Mouse (Mus musculus) midbrain, embryonic 13.5 days (tissue): Measurements from ENCODE around the gene Ctsh. TPM values are rescaled to one million over a fixed set of nuclear protein-coding genes. Genes with fewer than 3 reads are reported as not detected.
A peak's percentile ranks its signal among the peaks of the same experiment; 100 is the strongest.
"Not testable (repeated sequence)": the region's sequence is repeated elsewhere in the genome, so short reads cannot be mapped to it uniquely, and the experiment has no call there.

Experiments
- ATAC-seq: fragments of 200-750 bp; cut with Nextera tagmentation; 2 replicates; pipeline ENCODE4 v1.8.0; 2017; ENCODE audit warnings: mild to moderate bottlenecking, moderate TSS enrichment, moderate library complexity
- H3K27ac ChIP-seq: fragments of 300-500 bp; sonication (generic); 2 replicates; pipeline ENCODE4 v1.5.1; 2015; ENCODE audit warnings: inconsistent platforms, mild to moderate bottlenecking, moderate library complexity
- H3K27me3 ChIP-seq: fragments of 300-500 bp; sonication (generic); 2 replicates; pipeline ENCODE4 v1.6.1; 2015; ENCODE audit warnings: mild to moderate bottlenecking, inconsistent platforms
- H3K36me3 ChIP-seq: fragments of 300-500 bp; sonication (generic); 2 replicates; pipeline ENCODE4 v1.6.1; 2015; ENCODE audit warnings: mild to moderate bottlenecking, inconsistent platforms
- H3K4me1 ChIP-seq: fragments of 300-500 bp; sonication (generic); replicated peaks from 2 replicates; pipeline ENCODE4 v1.6.1; 2015; ENCODE audit warnings: inconsistent platforms
- H3K4me2 ChIP-seq: fragments of 300-500 bp; sonication (generic); replicated peaks from 2 replicates; pipeline ENCODE4 v1.6.1; 2015; ENCODE audit warnings: moderate library complexity, mild to moderate bottlenecking, inconsistent platforms
- H3K4me3 ChIP-seq: fragments of 300-500 bp; sonication (generic); replicated peaks from 2 replicates; pipeline ENCODE4 v1.5.1; 2015; ENCODE audit warnings: mild to moderate bottlenecking, inconsistent platforms
- H3K9ac ChIP-seq: fragments of 300-500 bp; sonication (generic); replicated peaks from 2 replicates; pipeline ENCODE4 v1.6.1; 2015; ENCODE audit warnings: mild to moderate bottlenecking, inconsistent platforms
- H3K9me3 ChIP-seq: fragments of 300-500 bp; sonication (generic); 2 replicates; pipeline ENCODE4 v1.6.1; 2016; ENCODE audit warnings: mild to moderate bottlenecking, inconsistent platforms
- WGBS: fragments of 180-500 bp; shearing (Covaris S2); methylation state at CpG from one replicate; pipeline ENCODE4 v1.1.7; 2015; 5-methylcytosine and 5-hydroxymethylcytosine counted together
- polyA plus RNA-seq: library from polyadenylated mRNA; unstranded; fragments of >200 nt; fragmentation: Nextera tagmentation; extraction: Ambion mirVana; gene quantifications from 2 replicates; pipeline ENCODE4 v1.2.1, GENCODE M21; 2015

The Ctsh gene
- polyA plus RNA-seq, 1 experiment from 2014 or later, result 13.4 TPM

- no peak for ATAC-seq
- 81% methylated on average over 4 of the region's 4 CpGs for WGBS
- Histone ChIP-seq H3K4me1 (no peaks in the 10 kb centered on the region), H3K4me3 (no peak overlapping the region), H3K27ac (no peak overlapping the region), H3K9ac (no peak overlapping the region), H3K4me2 (no peak overlapping the region), H3K27me3 (no peaks in the 10 kb centered on the region), H3K36me3 (no peaks in the 10 kb centered on the region), H3K9me3 (no peaks in the 10 kb centered on the region)
These were observed 17.6 kb upstream of the Ctsh start for GRCm38 (mm10) chr9:90036313-90036712.

DNA sequence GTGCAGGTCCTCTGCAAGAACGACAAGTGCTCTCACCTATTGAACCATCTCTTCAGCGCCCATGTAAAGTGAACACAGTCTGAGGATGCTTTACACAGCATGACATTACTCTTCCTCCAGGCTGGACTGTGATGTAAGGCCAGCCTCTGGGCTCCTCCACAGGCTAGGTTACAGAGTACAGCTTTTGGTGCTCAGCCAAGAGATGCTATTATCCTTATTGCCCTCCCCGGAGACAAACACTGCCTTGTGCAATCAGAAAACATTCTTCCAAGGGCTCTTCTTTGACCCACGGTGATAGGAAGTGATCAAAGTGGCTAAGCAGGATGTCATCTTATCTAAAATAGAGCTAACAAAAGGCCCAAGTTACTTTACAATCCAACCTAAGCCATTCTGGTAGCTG, 15.4 kb upstream of the Ctsh start:
- WGBS, result 84% methylated on average over 4 of the region's 4 CpGs
- no peaks in the 10 kb centered on the region for H3K9me3 ChIP-seq
- H3K36me3 ChIP-seq, result no peaks in the 10 kb centered on the region
- no peak for ATAC-seq
- no peaks in the 10 kb centered on the region for H3K27me3 ChIP-seq
- H3K4me1 ChIP-seq, result no peaks in the 10 kb centered on the region
- H3K27ac ChIP-seq, result no peak overlapping the region
- no peak overlapping the region for H3K9ac ChIP-seq
- no peak overlapping the region for H3K4me2 ChIP-seq
- H3K4me3 ChIP-seq, result no peak overlapping the region

DNA sequence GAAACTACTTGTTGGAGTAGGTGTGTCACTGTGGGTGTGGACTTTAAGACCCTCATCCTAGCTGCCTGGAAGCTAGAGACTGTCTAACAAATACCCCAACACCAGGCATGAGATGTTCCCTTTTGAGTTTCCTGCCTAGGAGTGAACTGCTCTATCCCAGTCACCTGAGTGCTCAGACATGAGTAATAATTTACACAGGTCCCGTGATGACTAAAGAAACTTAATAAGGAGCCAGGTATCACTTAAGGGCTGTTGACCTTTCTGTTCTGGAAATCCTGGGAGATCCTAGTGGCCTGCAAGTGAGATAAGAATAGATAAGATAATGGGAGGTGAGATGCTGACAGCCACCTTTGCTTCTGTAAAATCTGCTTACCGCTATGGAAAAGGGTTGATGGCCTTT, 13.0 kb upstream of the Ctsh start:
- Histone ChIP-seq H3K27ac (no peak overlapping the region), H3K9me3 (no peaks in the 10 kb centered on the region; the same call in 1 of the 2 replicates), H3K36me3 (no peaks in the 10 kb centered on the region), H3K9ac (no peak overlapping the region), H3K4me1 (no peaks in the 10 kb centered on the region), H3K4me3 (no peak overlapping the region), H3K4me2 (no peak overlapping the region), H3K27me3 (no peaks in the 10 kb centered on the region)
- ATAC-seq, result no peak
- WGBS, result 90% methylated on average over 2 of the region's 2 CpGs

DNA sequence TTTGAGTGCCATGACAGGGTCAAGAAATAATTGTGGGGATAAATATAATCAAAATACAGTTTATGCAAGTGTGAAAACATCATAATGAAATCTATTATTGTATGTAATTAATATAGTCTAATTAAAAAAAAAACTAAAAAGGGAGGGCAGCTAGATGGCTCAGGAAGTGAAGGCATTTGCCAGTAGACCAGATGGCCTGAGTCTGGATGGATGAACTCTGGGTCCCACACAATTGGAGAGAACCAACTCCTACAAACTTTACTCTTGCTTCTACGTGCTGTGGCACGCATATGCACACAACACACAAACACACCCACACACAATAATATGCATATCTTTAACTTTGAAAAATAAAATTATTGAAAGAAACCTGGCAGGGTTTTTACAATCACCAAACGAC, 12.4 kb upstream of the Ctsh start:
- Histone ChIP-seq H3K4me2 (no peak overlapping the region), H3K4me1 (no peaks in the 10 kb centered on the region), H3K27me3 (no peaks in the 10 kb centered on the region), H3K9me3 (no peaks in the 10 kb centered on the region; the same call in 1 of the 2 replicates), H3K36me3 (no peaks in the 10 kb centered on the region), H3K27ac (no peak overlapping the region), H3K9ac (no peak overlapping the region), H3K4me3 (no peak overlapping the region)
- 90% methylated on average over 3 of the region's 3 CpGs for WGBS
- no peak for ATAC-seq

DNA sequence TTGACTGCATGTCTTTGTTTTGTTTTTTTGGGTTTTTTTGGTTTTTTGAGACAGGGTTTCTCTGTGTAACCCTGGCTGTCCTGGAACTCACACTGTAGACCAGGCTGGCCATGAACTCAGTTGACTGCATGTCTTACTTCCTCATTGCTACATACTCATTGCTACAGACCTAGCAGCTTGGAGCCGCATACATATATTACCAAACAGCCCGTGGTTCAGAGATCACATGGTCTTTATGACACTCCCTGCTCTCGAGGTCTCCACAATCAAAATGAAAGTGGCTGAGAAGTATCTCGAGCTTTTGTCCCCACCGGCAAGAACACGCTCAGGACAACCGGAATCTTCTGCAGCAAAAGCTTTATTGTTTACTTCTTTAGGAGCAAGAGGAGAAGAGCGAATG, 11.0 kb upstream of the Ctsh start:
- not testable (repeated sequence) for H3K36me3 ChIP-seq, H3K4me3 ChIP-seq, H3K9ac ChIP-seq, ATAC-seq, H3K4me2 ChIP-seq, H3K27ac ChIP-seq, H3K27me3 ChIP-seq, H3K9me3 ChIP-seq, H3K4me1 ChIP-seq
- 90% methylated on average over 8 of the region's 8 CpGs for WGBS

GRCm38 (mm10) chr9:90045191-90045590, 8.8 kb upstream of the Ctsh start:
- H3K4me1 ChIP-seq, result no peaks in the 10 kb centered on the region
- no peak overlapping the region for H3K4me3 ChIP-seq
- H3K27ac ChIP-seq, result no peak overlapping the region
- ATAC-seq, result no peak
- H3K9ac ChIP-seq, result no peak overlapping the region
- H3K27me3 ChIP-seq, result no peaks in the 10 kb centered on the region
- no peaks in the 10 kb centered on the region for H3K36me3 ChIP-seq
- 88% methylated on average over 7 of the region's 7 CpGs for whole genome bisulfite sequencing
- H3K9me3 ChIP-seq, result no peaks in the 10 kb centered on the region; the same call in 1 of the 2 replicates
- H3K4me2 ChIP-seq, result no peak overlapping the region

DNA sequence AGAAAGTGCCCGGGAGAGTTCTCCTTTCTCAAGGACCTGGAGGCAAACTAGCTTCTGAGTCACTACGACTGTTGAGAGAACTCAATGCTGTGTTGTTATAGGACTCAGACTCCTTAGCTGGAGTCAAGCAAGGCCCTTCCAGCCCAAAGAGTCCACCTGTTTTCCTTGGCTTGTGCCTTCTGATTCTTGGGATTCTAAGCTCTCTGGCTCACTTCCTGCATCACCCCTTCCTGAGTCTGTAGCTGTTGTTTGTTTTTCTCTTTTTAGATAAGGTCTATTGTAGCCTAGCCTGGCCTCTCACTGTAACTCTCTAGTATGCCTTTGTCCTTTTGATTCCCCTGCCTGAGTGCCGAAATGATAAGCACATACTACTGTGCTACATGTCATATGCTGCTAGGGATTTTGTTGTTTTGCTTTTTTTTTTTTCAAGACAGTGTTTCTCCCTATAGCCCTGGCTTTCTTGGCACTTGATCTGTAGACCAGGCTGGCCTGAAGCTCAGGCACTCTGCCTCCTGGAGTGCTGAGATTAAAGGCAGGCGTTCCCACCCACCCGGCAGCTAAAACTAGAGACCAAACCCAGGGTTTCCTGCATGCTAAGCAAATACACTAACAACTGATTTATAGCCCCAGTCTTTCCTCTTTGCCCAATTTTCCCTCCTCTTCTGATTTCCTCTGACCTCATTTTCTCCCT, 5.9 kb upstream of the Ctsh start:
- Histone ChIP-seq H3K4me3 (no peak overlapping the region), H3K27me3 (no peaks in the 10 kb centered on the region), H3K9me3 (no peaks in the 10 kb centered on the region; the same call in 1 of the 2 replicates), H3K4me2 (no peak overlapping the region), H3K27ac (no peak overlapping the region), H3K9ac (no peak overlapping the region), H3K4me1 (no peaks in the 10 kb centered on the region), H3K36me3 (no peaks in the 10 kb centered on the region)
- ATAC-seq, result no peak
- 79% methylated on average over 5 of the region's 5 CpGs for WGBS

DNA sequence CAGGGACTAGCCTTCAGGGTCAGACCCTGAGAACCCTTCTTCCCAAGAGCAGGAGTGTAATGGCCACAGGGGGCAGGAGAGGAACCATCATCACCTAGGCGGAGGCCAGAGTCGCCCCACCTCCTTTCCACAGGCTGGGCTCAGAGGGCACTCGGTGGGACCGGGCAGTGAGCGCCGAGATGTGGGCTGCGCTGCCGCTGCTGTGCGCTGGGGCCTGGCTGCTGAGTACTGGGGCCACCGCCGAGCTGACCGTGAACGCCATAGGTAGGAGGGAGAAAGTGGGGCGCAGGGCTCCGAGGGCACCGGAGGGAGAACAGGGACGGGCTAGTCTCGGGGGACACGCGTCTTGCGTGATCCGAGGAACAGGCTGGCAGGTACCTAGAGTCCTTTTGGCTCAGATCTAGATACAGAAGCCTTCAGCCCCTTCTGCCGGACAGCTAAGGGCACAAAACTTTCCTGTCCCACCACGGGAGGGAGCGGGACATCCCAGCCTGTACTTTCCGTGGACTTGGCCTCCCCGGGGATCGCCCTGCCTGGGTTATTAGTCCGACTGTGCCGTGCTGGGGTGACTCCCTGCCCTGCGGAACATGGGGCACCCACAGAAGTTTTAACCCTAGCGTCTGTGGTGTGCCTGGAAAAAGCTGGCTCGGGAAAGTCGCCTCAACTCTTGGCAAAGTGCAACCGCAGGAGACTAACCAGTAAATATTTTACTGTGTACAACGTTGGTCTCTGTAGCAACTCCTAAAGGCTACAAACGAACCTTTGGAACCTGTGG, 606 bp downstream of the Ctsh start:
- ATAC-seq, result peak; percentile 96
- WGBS, result under 1% methylated on average over 37 of the region's 37 CpGs
- peaks cover 4% of the 10 kb centered on the region; the same call in 1 of the 2 replicates for H3K27me3 ChIP-seq

DNA sequence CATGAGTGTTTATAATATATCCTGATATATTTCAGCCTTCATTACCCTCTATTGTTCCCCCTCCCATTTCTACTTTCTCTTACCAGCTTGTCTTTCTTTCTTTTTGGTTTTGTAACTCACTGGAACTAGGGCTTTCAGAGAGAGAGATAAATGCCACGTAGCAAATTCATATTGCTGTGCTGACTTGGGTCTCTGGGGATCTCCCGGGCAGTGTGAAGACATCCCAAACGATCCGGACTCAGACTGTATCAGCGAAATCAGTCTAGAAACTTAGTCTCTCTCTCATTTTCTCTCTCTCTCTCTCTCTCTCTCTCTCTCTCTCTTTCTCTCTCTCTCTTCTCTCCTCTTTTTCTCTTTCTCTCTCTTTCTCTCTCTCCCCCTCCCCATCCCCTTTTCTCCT, 1.5 kb downstream of the Ctsh start:
- WGBS, result 58% methylated on average over 5 of the region's 5 CpGs
- H3K9ac ChIP-seq, result no peak overlapping the region
- no peak overlapping the region for H3K27ac ChIP-seq
- H3K36me3 ChIP-seq, result no peaks in the 10 kb centered on the region
- H3K9me3 ChIP-seq, result no peaks in the 10 kb centered on the region
- H3K4me1 ChIP-seq, result peaks cover 10% of the 10 kb centered on the region
- H3K4me3 ChIP-seq, result no peak overlapping the region
- H3K4me2 ChIP-seq, result no peak overlapping the region
- ATAC-seq, result no peak
- H3K27me3 ChIP-seq, result peaks cover 4% of the 10 kb centered on the region; the same call in 1 of the 2 replicates

More for the DNA sequence above, 606 bp downstream of the Ctsh start:
- H3K4me2 ChIP-seq, result peak overlapping the region; percentile 84
- peaks cover 10% of the 10 kb centered on the region for H3K4me1 ChIP-seq
- no peak overlapping the region for H3K27ac ChIP-seq
- H3K4me3 ChIP-seq, result peak overlapping the region; percentile 44
- H3K36me3 ChIP-seq, result no peaks in the 10 kb centered on the region
- H3K9ac ChIP-seq, result peak overlapping the region; percentile 61
- no peaks in the 10 kb centered on the region for H3K9me3 ChIP-seq

- Histone ChIP-seq H3K27ac (no peak overlapping the region), H3K27me3 (peaks cover 4% of the 10 kb centered on the region; the same call in 1 of the 2 replicates), H3K4me1 (peaks cover 10% of the 10 kb centered on the region), H3K9me3 (no peaks in the 10 kb centered on the region), H3K9ac (no peak overlapping the region), H3K36me3 (no peaks in the 10 kb centered on the region), H3K4me2 (no peak overlapping the region), H3K4me3 (no peak overlapping the region)
- 80% methylated on average over 3 of the region's 3 CpGs for WGBS
- no peak for ATAC-seq
These were observed 2.0 kb downstream of the Ctsh start for GRCm38 (mm10) chr9:90055911-90056310.

- Histone ChIP-seq H3K4me1 (peaks cover 10% of the 10 kb centered on the region), H3K9ac (no peak overlapping the region), H3K36me3 (no peaks in the 10 kb centered on the region), H3K4me2 (no peak overlapping the region), H3K9me3 (no peaks in the 10 kb centered on the region), H3K4me3 (no peak overlapping the region), H3K27ac (no peak overlapping the region), H3K27me3 (peaks cover 4% of the 10 kb centered on the region; the same call in 1 of the 2 replicates)
- no peak for ATAC-seq
- WGBS, result 77% methylated on average over 2 of the region's 2 CpGs
These were observed 2.8 kb downstream of the Ctsh start for GRCm38 (mm10) chr9:90056716-90057115.

DNA sequence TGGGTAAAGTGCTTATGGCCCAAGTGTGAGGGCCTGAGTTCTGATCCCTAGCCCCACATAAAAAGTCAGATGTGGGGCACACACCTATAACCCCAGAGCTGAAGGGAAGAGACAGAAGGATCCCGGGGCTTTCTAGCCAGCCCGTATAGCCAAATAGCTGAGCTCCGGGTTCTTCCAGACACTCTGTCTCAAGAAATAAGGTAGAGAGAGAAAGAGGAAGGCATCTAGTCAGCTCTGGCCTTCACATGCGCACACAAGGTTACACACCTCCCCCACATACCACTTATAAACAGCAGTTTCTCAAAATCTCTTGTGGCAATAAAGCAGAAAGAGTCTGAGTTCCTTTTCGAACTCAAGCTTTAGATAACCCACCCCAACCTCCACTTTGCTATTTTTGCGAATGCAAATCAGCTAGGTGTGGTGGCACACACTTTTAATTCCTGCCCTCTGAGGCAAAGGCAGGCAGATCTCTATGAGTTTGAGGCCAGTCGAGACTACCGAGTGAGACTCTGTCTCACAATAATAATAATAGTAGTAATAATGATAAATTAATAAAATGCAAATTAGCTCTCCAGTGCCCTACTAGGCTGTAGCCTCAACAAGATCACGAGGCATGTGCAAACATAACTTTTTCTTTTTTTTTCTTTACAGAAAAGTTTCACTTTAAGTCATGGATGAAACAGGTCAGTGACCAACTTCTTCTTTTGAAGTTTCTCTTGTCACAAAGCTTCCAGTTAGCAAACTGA, 6.0 kb downstream of the Ctsh start:
- H3K9ac ChIP-seq, result no peak overlapping the region
- peaks cover under 1% of the 10 kb centered on the region; the same call in 1 of the 2 replicates for H3K4me1 ChIP-seq
- 91% methylated on average over 9 of the region's 9 CpGs for WGBS
- no peaks in the 10 kb centered on the region for H3K27me3 ChIP-seq
- H3K27ac ChIP-seq, result no peak overlapping the region
- no peak overlapping the region for H3K4me2 ChIP-seq
- H3K4me3 ChIP-seq, result no peak overlapping the region
- no peaks in the 10 kb centered on the region for H3K36me3 ChIP-seq
- ATAC-seq, result no peak
- H3K9me3 ChIP-seq, result no peaks in the 10 kb centered on the region
